Mouse (Mus musculus) layer of hippocampus, postnatal 14 days (tissue): ENCODE measurements at regions not wholly inside any gene's neighbourhood (a gene's known extent, or its start where the extent isn't known, plus 50 kb on each side); places are given as distances from the start of the nearest gene placed in this dataset.
"Not testable (repeated sequence)": the region's sequence is repeated elsewhere in the genome, so short reads cannot be mapped to it uniquely, and the experiment has no call there.

Experiments used
- DNase-seq, 2 experiments: peaks; one replicate each; pipeline ENCODE4 v3.0.0; 2021 to 2022; ENCODE audit warnings: low spot score in 2 of 2, mixed read lengths in 1 of 2

DNA sequence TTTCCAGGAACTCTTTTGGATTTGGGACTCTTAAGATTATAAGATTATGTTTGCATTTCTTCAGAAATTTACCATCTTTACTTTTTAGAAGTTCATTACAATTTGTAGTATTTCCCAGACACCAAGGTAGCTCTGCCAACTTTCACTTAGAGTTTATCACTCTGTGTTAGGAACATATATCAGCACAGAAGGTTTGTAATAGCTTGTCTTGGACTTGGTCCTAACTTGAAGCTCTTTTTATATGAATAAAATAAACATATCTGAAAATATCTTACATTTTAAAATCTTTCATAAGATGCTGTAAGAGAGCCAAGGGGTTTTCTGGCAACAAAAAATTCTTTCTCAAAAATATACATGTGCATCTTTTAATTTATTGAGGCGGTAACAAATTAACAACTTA is 813.4 kb upstream of the 4931417E11Rik start:
- DNase-seq = no peak

GRCm38 (mm10) chr6:74274232-74274631 is 804.8 kb upstream of the 4931417E11Rik start:
- no peak for DNase-seq

- peak; percentile 6 to 55 for DNase-seq
Measured at GRCm38 (mm10) chr6:74271156-74271897, 801.9 kb upstream of the 4931417E11Rik start.

GRCm38 (mm10) chr6:74266601-74267000 is 797.1 kb upstream of the 4931417E11Rik start:
- DNase-seq = not testable (repeated sequence)
